Mouse (Mus musculus) neural tube, embryonic 11.5 days (tissue): ENCODE data around the gene Itgb2. TPM values are rescaled to one million over a fixed set of nuclear protein-coding genes. Genes with fewer than 3 reads are reported as not detected.

Experiments
- ATAC-seq: fragments of 200-750 bp; cut with Nextera tagmentation; 2 replicates; pipeline ENCODE4 v1.8.0; 2017; ENCODE audit warnings: moderate number of reproducible peaks, mild to moderate bottlenecking, moderate TSS enrichment, moderate library complexity; ENCODE audit not compliant: insufficient read depth, low FRiP score, low TSS enrichment
- DNase-seq: peaks from one replicate; pipeline ENCODE4 v3.0.0-alpha.2; 2015; ENCODE audit warnings: low spot score
- H3K27ac ChIP-seq: fragments of 300-500 bp; sonication (generic); 2 replicates; pipeline ENCODE4 v1.5.1; 2014; ENCODE audit warnings: low read depth, mild to moderate bottlenecking, low read length
- H3K27me3 ChIP-seq: fragments of 300-500 bp; sonication (generic); 2 replicates; pipeline ENCODE4 v1.6.1; 2014; ENCODE audit warnings: mild to moderate bottlenecking, low read length, mixed read lengths; ENCODE audit not compliant: control insufficient read depth, insufficient read depth
- H3K36me3 ChIP-seq: fragments of 300-500 bp; sonication (generic); 2 replicates; pipeline ENCODE4 v1.6.1; 2014; ENCODE audit warnings: mild to moderate bottlenecking, low read length, moderate library complexity, mixed read lengths; ENCODE audit not compliant: control insufficient read depth, insufficient read depth
- H3K4me1 ChIP-seq: fragments of 300-500 bp; sonication (generic); 2 replicates; pipeline ENCODE4 v1.6.1; 2014; ENCODE audit warnings: low read length, mixed read lengths; ENCODE audit not compliant: control insufficient read depth, insufficient read depth
- H3K4me2 ChIP-seq: fragments of 300-500 bp; sonication (generic); 2 replicates; pipeline ENCODE4 v1.6.1; 2014; ENCODE audit warnings: low read depth, mild to moderate bottlenecking, moderate library complexity
- H3K4me3 ChIP-seq: fragments of 300-500 bp; sonication (generic); 2 replicates; pipeline ENCODE4 v1.5.1; 2014; ENCODE audit warnings: low read depth, low read length
- H3K9ac ChIP-seq: fragments of 300-500 bp; sonication (generic); 2 replicates; pipeline ENCODE4 v1.6.1; 2014; ENCODE audit warnings: mild to moderate bottlenecking, low read length
- H3K9me3 ChIP-seq: fragments of 300-500 bp; sonication (generic); 2 replicates; pipeline ENCODE4 v1.6.1; 2016; ENCODE audit warnings: low read length; ENCODE audit not compliant: control insufficient read depth
- WGBS: fragments of 180-500 bp; shearing (Covaris S2); extraction: QIAGEN DNeasy Blood & Tissue Kit; methylation state at CpG from one replicate; pipeline ENCODE4 v1.1.7; 2014; 5-methylcytosine and 5-hydroxymethylcytosine counted together
- polyA plus RNA-seq: library from polyadenylated mRNA; unstranded; fragments of >200 nt; fragmentation: Nextera tagmentation; extraction: Ambion mirVana; gene quantifications from 2 replicates; pipeline ENCODE4 v1.2.1, GENCODE M21; 2014

The Itgb2 gene
- polyA plus RNA-seq, result 1.5 TPM in 2 replicates

- H3K36me3 ChIP-seq, result no peaks in the 10 kb centered on the region
- no peak for DNase-seq
- no peaks in the 10 kb centered on the region for H3K4me1 ChIP-seq
- H3K27ac ChIP-seq, result no peak within 1 kb of the TSS
- no peak for ATAC-seq
- 68% methylated on average over 9 of the region's 9 CpGs for WGBS
- H3K4me3 ChIP-seq, result no peak within 1 kb of the TSS
- H3K9me3 ChIP-seq, result no peaks in the 10 kb centered on the region
- no peak within 1 kb of the TSS for H3K9ac ChIP-seq
- H3K4me2 ChIP-seq, result no peak within 1 kb of the TSS
- no peaks in the 10 kb centered on the region for H3K27me3 ChIP-seq
Observed at GRCm38 (mm10) chr10:77530140-77530539, at the start of gene Itgb2. Itgb2 (plus strand) TSS chr10:77530252.

- no peak for ATAC-seq
Observed at GRCm38 (mm10) chr10:77481814-77482213, 48.2 kb upstream of the Itgb2 start.

GRCm38 (mm10) chr10:77484205-77484935, 45.7 kb upstream of the Itgb2 start:
- WGBS, result 56% methylated on average over 18 of the region's 18 CpGs
- Histone ChIP-seq H3K9ac (no peak overlapping the region), H3K36me3 (peaks cover 12% of the 10 kb centered on the region), H3K4me2 (no peak overlapping the region), H3K9me3 (no peaks in the 10 kb centered on the region), H3K4me3 (no peak overlapping the region), H3K27ac (no peak overlapping the region), H3K27me3 (no peaks in the 10 kb centered on the region), H3K4me1 (no peaks in the 10 kb centered on the region)
- DNase-seq, result no peak
- no peak for ATAC-seq

More at GRCm38 (mm10) chr10:77481814-77482213, 48.2 kb upstream of the Itgb2 start:
- H3K4me2 ChIP-seq, result no peak overlapping the region
- H3K27ac ChIP-seq, result no peak overlapping the region
- H3K9ac ChIP-seq, result no peak overlapping the region
- no peak overlapping the region for H3K4me3 ChIP-seq
- no peaks in the 10 kb centered on the region for H3K4me1 ChIP-seq
- H3K36me3 ChIP-seq, result no peaks in the 10 kb centered on the region
- no peaks in the 10 kb centered on the region for H3K27me3 ChIP-seq
- no peak for DNase-seq
- no peaks in the 10 kb centered on the region for H3K9me3 ChIP-seq

- no peak overlapping the region for H3K4me2 ChIP-seq
- ATAC-seq (no peak), DNase-seq (no peak)
- no peak overlapping the region for H3K9ac ChIP-seq
- no peaks in the 10 kb centered on the region for H3K4me1 ChIP-seq
- WGBS, result 86% methylated on average over 3 of the region's 3 CpGs
- no peak overlapping the region for H3K27ac ChIP-seq
- H3K4me3 ChIP-seq, result no peak overlapping the region
- H3K36me3 ChIP-seq, result peaks cover 17% of the 10 kb centered on the region
- H3K27me3 ChIP-seq, result no peaks in the 10 kb centered on the region
- H3K9me3 ChIP-seq, result no peaks in the 10 kb centered on the region
Observed at GRCm38 (mm10) chr10:77485786-77486185, 44.3 kb upstream of the Itgb2 start.

GRCm38 (mm10) chr10:77488168-77488567, 41.9 kb upstream of the Itgb2 start:
- no peak overlapping the region for H3K27ac ChIP-seq
- H3K27me3 ChIP-seq, result no peaks in the 10 kb centered on the region
- DNase-seq, result no peak
- no peak overlapping the region for H3K9ac ChIP-seq
- WGBS, result 94% methylated on average over 7 of the region's 7 CpGs
- no peak for ATAC-seq
- H3K4me3 ChIP-seq, result no peak overlapping the region
- no peak overlapping the region for H3K4me2 ChIP-seq
- H3K9me3 ChIP-seq, result no peaks in the 10 kb centered on the region
- no peaks in the 10 kb centered on the region for H3K4me1 ChIP-seq
- peaks cover 19% of the 10 kb centered on the region for H3K36me3 ChIP-seq

- Histone ChIP-seq H3K4me1 (no peaks in the 10 kb centered on the region), H3K27ac (no peak overlapping the region), H3K4me2 (no peak overlapping the region), H3K9me3 (no peaks in the 10 kb centered on the region), H3K4me3 (no peak overlapping the region), H3K9ac (no peak overlapping the region), H3K36me3 (peaks cover 21% of the 10 kb centered on the region), H3K27me3 (no peaks in the 10 kb centered on the region)
- ATAC-seq, result no peak
- no peak for DNase-seq
- WGBS, result 94% methylated on average over 6 of the region's 6 CpGs
Observed at GRCm38 (mm10) chr10:77491585-77491984, 38.5 kb upstream of the Itgb2 start.

GRCm38 (mm10) chr10:77492885-77493284, 37.2 kb upstream of the Itgb2 start:
- no peak overlapping the region for H3K4me2 ChIP-seq
- WGBS, result over 99% methylated on average over 3 of the region's 3 CpGs
- H3K4me3 ChIP-seq, result no peak overlapping the region
- H3K9me3 ChIP-seq, result no peaks in the 10 kb centered on the region
- no peaks in the 10 kb centered on the region for H3K27me3 ChIP-seq
- no peak overlapping the region for H3K9ac ChIP-seq
- no peak for ATAC-seq
- H3K36me3 ChIP-seq, result peaks cover 20% of the 10 kb centered on the region
- H3K27ac ChIP-seq, result no peak overlapping the region
- no peaks in the 10 kb centered on the region for H3K4me1 ChIP-seq
- DNase-seq, result no peak

GRCm38 (mm10) chr10:77497185-77497584, 32.9 kb upstream of the Itgb2 start:
- Histone ChIP-seq H3K27me3 (no peaks in the 10 kb centered on the region), H3K4me2 (no peak overlapping the region), H3K9me3 (no peaks in the 10 kb centered on the region), H3K4me1 (no peaks in the 10 kb centered on the region; the same call in 1 of the 2 replicates), H3K27ac (no peak overlapping the region), H3K36me3 (peaks cover 9% of the 10 kb centered on the region), H3K9ac (no peak overlapping the region), H3K4me3 (no peak overlapping the region)
- WGBS, result 92% methylated on average over 13 of the region's 13 CpGs
- DNase-seq, result no peak
- no peak for ATAC-seq

- H3K9me3 ChIP-seq, result no peaks in the 10 kb centered on the region
- no peak overlapping the region for H3K9ac ChIP-seq
- H3K27ac ChIP-seq, result no peak overlapping the region
- no peaks in the 10 kb centered on the region; the same call in 1 of the 2 replicates for H3K4me1 ChIP-seq
- ATAC-seq, result no peak
- no peak overlapping the region for H3K4me3 ChIP-seq
- no peak overlapping the region for H3K4me2 ChIP-seq
- WGBS, result 57% methylated on average over 6 of the region's 6 CpGs
- no peak for DNase-seq
- H3K36me3 ChIP-seq, result peaks cover 7% of the 10 kb centered on the region
- no peaks in the 10 kb centered on the region for H3K27me3 ChIP-seq
Observed at GRCm38 (mm10) chr10:77498254-77498653, 31.8 kb upstream of the Itgb2 start.
